Comparison of ENCODE assay signal across 40 mouse cellular contexts in the genomic region with DNA sequence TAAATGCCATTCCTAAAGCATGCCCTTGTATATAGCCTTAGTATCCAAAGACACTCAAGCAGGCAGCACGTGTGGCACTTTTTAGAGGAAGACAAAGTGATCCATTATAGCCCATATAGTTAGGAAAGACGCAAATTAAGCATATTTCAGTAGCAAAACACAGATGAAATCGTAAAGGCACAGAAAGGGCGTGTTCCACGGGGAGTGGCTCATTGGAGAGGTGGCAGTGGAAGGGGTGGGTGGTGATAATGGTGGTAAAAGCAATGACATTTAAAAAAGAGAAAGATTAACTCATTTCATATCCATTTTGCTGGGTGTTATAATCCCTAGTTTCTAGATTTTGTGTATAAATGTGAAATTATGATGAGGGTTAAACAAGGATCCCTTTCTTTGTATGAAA. TPM values are rescaled to one million over a fixed set of nuclear protein-coding genes. Genes with fewer than 3 reads are reported as not detected.
DNase-seq lines count a peak whose midpoint lies in the region; ATAC-seq and TF ChIP-seq lines count a peak whose summit lies in the region.
"Had no signal": no experiment of that assay in that cellular context is flagged by ENCODE, and none has a peak within 500 bp of the region (broad histone marks: within the 10 kb centered on the region; RNA-seq: fewer than 3 reads in every experiment).

No protein-coding gene starts in this region.

- peak overlapping the region in 1 of 2 experiments; percentile 33; a peak in 2 of 4 replicates for H3K4me3 ChIP-seq in liver, embryonic 14.5 days (ENCODE audit: insufficient read depth in 1 of 2, low read depth in 2 of 2, low read length in 2 of 2)
- H3K4me3 ChIP-seq in kidney, embryonic 15.5 days (replicated peaks) = no peak overlapping the region
- H3K4me3 ChIP-seq: embryonic facial prominence, embryonic 13.5 days; gastrocnemius, adult 2 months; hindbrain, embryonic 10.5 days; hindbrain, embryonic 15.5 days; limb, embryonic 13.5 days; lung, embryonic 15.5 days; midbrain, embryonic 13.5 days; neural tube, embryonic 15.5 days had no signal

- ATAC-seq in erythroid progenitor cell, adult 5-6 weeks (replicated peaks; ENCODE audit: low FRiP score, poor library complexity, severe bottlenecking) = peak; percentile 83
- ATAC-seq in liver, embryonic 14.5 days (ENCODE audit: insufficient read depth) = peak; percentile 52
- no peak for ATAC-seq in kidney, embryonic 15.5 days (replicated peaks; ENCODE audit: low FRiP score)
- ATAC-seq: forebrain, embryonic 14.5 days; inflammation-experienced regulatory T-cells, adult 6 months; midbrain, embryonic 13.5 days had no signal

- peak overlapping the region; percentile 69 for H3K4me2 ChIP-seq in liver, embryonic 14.5 days (ENCODE audit: low read depth)
- H3K4me2 ChIP-seq in kidney, embryonic 15.5 days = no peak overlapping the region
- H3K4me2 ChIP-seq: embryonic facial prominence, embryonic 13.5 days; hindbrain, embryonic 15.5 days; limb, embryonic 13.5 days; lung, embryonic 15.5 days; midbrain, embryonic 13.5 days; neural tube, embryonic 15.5 days had no signal

- H3K27ac ChIP-seq in liver, embryonic 14.5 days = peak overlapping the region; percentile 36
- H3K27ac ChIP-seq in kidney, embryonic 15.5 days = no peak overlapping the region
- H3K27ac ChIP-seq: embryonic facial prominence, embryonic 13.5 days; hindbrain, embryonic 10.5 days; hindbrain, embryonic 15.5 days; limb, embryonic 13.5 days; lung, embryonic 15.5 days; midbrain, embryonic 13.5 days; neural tube, embryonic 15.5 days had no signal

- WGBS in liver, embryonic 14.5 days (ENCODE audit: insufficient replicate concordance) = 33% methylated on average over 5 of the region's 5 CpGs
- 84% methylated on average over 5 of the region's 5 CpGs for WGBS in kidney, embryonic 15.5 days

- no peak for TF ChIP-seq EP300 in liver, embryonic 14.5 days (IDR thresholded peaks at IDR 0.05; ENCODE audit: low read depth)

- DNase-seq in c-Kit-positive CD71-positive TER-119-positive erythroid progenitor cells, embryonic 14.5 days (ENCODE audit: low spot score) = peak; percentile 60
- peak; percentile 53 to 58 (median 56) for DNase-seq in liver, embryonic 14.5 days (ENCODE audit: low read depth in 3 of 3, low spot score in 3 of 3)
- no peak for DNase-seq in cerebellum, adult 11 months
- no peak for DNase-seq in left cerebral cortex, adult 8-10 months (ENCODE audit: low spot score in 2 of 2)
- DNase-seq: adrenal gland, adult 2 months; adrenal gland, postnatal 36 days; B cell, adult 2 months; cerebellum, adult 11-12 months; cerebellum, postnatal 10 days; gastrocnemius, adult 2 months; gastrocnemius, postnatal 36 days; heart, postnatal 14 days; kidney, adult 11 months; kidney, postnatal 25 days; lung, postnatal 4 days; retina, postnatal 1 day; right cerebral cortex, postnatal 14 days; thymus, postnatal 4 days had no signal

- H3K9me3 ChIP-seq in liver, embryonic 14.5 days (ENCODE audit: control insufficient read depth, low read length) = no peaks in the 10 kb centered on the region
- no peaks in the 10 kb centered on the region for H3K9me3 ChIP-seq in kidney, embryonic 15.5 days (replicated peaks)
- H3K9me3 ChIP-seq: embryonic facial prominence, embryonic 13.5 days; hindbrain, embryonic 10.5 days; hindbrain, embryonic 15.5 days; limb, embryonic 13.5 days; lung, embryonic 15.5 days; midbrain, embryonic 13.5 days; neural tube, embryonic 15.5 days had no signal

- no peaks in the 10 kb centered on the region for H3K27me3 ChIP-seq in liver, embryonic 14.5 days (ENCODE audit: control insufficient read depth, insufficient read depth, low read length)
- no peaks in the 10 kb centered on the region for H3K27me3 ChIP-seq in kidney, embryonic 15.5 days
- H3K27me3 ChIP-seq: embryonic facial prominence, embryonic 13.5 days; hindbrain, embryonic 15.5 days; limb, embryonic 13.5 days; lung, embryonic 15.5 days; midbrain, embryonic 13.5 days; neural tube, embryonic 15.5 days had no signal

- no peak for TF ChIP-seq CTCF in liver, embryonic 14.5 days (IDR thresholded peaks at IDR 0.05; ENCODE audit: low read depth)

- H3K36me3 ChIP-seq in liver, embryonic 14.5 days (replicated peaks; ENCODE audit: control insufficient read depth, insufficient read depth, low read depth) = peaks cover 43% of the 10 kb centered on the region
- H3K36me3 ChIP-seq in kidney, embryonic 15.5 days = peaks cover 60% of the 10 kb centered on the region

- peak overlapping the region; percentile 41 for H3K9ac ChIP-seq in liver, embryonic 14.5 days (replicated peaks)
- H3K9ac ChIP-seq in kidney, embryonic 15.5 days = no peak overlapping the region
- H3K9ac ChIP-seq: embryonic facial prominence, embryonic 13.5 days; hindbrain, embryonic 15.5 days; limb, embryonic 13.5 days; lung, embryonic 15.5 days; midbrain, embryonic 13.5 days; neural tube, embryonic 15.5 days had no signal

- peaks cover 18 to 27% of the 10 kb centered on the region in 2 experiments for H3K4me1 ChIP-seq in liver, embryonic 14.5 days (replicated peaks; ENCODE audit: control insufficient read depth in 2 of 2, insufficient read depth in 2 of 2, low read length in 1 of 2)
- H3K4me1 ChIP-seq in kidney, embryonic 15.5 days = peaks cover 19% of the 10 kb centered on the region

RNA-seq across cellular contexts. Expression of a gene that starts 4.5 kb away (rescaled TPM):
- total RNA-seq in erythroid progenitor cell, adult 5-6 weeks (2015; ENCODE audit: low replicate concordance) = 70.0 and 96.9 TPM in 2 replicates
- 122 and 232 TPM in 2 replicates for total RNA-seq in erythroid progenitor cell, adult 5-6 weeks (2017; ENCODE audit: low replicate concordance)
- polyA plus RNA-seq in liver, embryonic 14.5 days (2012; rRNA removed) = 21.3 and 60.1 TPM in 2 replicates
- 53.5 and 58.8 TPM in 2 replicates for polyA plus RNA-seq in liver, embryonic 14.5 days (2014; fragmentation: Nextera tagmentation; extraction: Ambion mirVana)
- 243 and 249 TPM in 2 replicates for polyA plus RNA-seq in kidney, embryonic 15.5 days (2015; fragmentation: Nextera tagmentation; extraction: Ambion mirVana)
- total RNA-seq in left cerebral cortex, adult 8-10 months (2022) = 10 to 100 TPM; 46.9 to 61.5 (median 53.0) TPM

RNA-seq across cellular contexts. Expression of a gene that starts 17.6 kb away (rescaled TPM):
- total RNA-seq in erythroid progenitor cell, adult 5-6 weeks (2015; ENCODE audit: low replicate concordance) = not detected in 2 replicates
- total RNA-seq in erythroid progenitor cell, adult 5-6 weeks (2017; ENCODE audit: low replicate concordance) = not detected in 2 replicates
- polyA plus RNA-seq in liver, embryonic 14.5 days (2012; rRNA removed) = 0.01 and 0.04 TPM in 2 replicates
- 0.13 and 0.34 TPM in 2 replicates for polyA plus RNA-seq in liver, embryonic 14.5 days (2014; fragmentation: Nextera tagmentation; extraction: Ambion mirVana)
- 0.45 and 0.49 TPM in 2 replicates for polyA plus RNA-seq in kidney, embryonic 15.5 days (2015; fragmentation: Nextera tagmentation; extraction: Ambion mirVana)
- total RNA-seq in left cerebral cortex, adult 8-10 months (2022) = 10 to 100 TPM; 30.4 to 38.4 (median 34.0) TPM
- total RNA-seq: common myeloid progenitor, adult 5-6 weeks; megakaryocyte-erythroid progenitor cell, adult 5-6 weeks had no signal

RNA-seq across cellular contexts. Expression of a gene that starts 58.8 kb away (rescaled TPM):
- total RNA-seq in erythroid progenitor cell, adult 5-6 weeks (2015; ENCODE audit: low replicate concordance) = not detected in 2 replicates
- not detected in 2 replicates for total RNA-seq in erythroid progenitor cell, adult 5-6 weeks (2017; ENCODE audit: low replicate concordance)
- not detected in 2 replicates for polyA plus RNA-seq in liver, embryonic 14.5 days (2012; rRNA removed)
- not detected in 2 replicates for polyA plus RNA-seq in liver, embryonic 14.5 days (2014; fragmentation: Nextera tagmentation; extraction: Ambion mirVana)
- polyA plus RNA-seq in kidney, embryonic 15.5 days (2015; fragmentation: Nextera tagmentation; extraction: Ambion mirVana) = not detected in 2 replicates
- total RNA-seq in left cerebral cortex, adult 8-10 months (2022) = not detected
- total RNA-seq: adrenal gland, adult 2 months; adrenal gland, postnatal 36 days; common myeloid progenitor, adult 5-6 weeks; gastrocnemius, adult 2 months; gastrocnemius, postnatal 36 days; heart, postnatal 14 days; layer of hippocampus, adult 18-20 months; layer of hippocampus, postnatal 10 days; left cerebral cortex, adult 18-20 months; left cerebral cortex, postnatal 36 days; megakaryocyte-erythroid progenitor cell, adult 5-6 weeks; monocyte, adult 5-6 weeks had no signal
- polyA plus RNA-seq: adrenal gland, adult 2 months; forebrain, embryonic 14.5 days; frontal cortex, adult 2 months; heart, embryonic 14.5 days; hindbrain, embryonic 10.5 days; inflammation-experienced regulatory T-cells, adult 6 months; kidney, embryonic 14.5 days; lung, embryonic 15.5 days; midbrain, embryonic 13.5 days; neural tube, embryonic 15.5 days; small intestine, adult 2 months had no signal

Comparison
In these comparisons a context has a peak if more than half of its experiments do, and no peak if none do; other contexts are left out.
1. DNase-seq: peak in c-Kit-positive CD71-positive TER-119-positive erythroid progenitor cells, embryonic 14.5 days (single experiment) and liver, embryonic 14.5 days (3 of 3); none in cerebellum, adult 11 months (single experiment) and left cerebral cortex, adult 8-10 months (0 of 2).
2. RNA of a gene that starts 17.6 kb away (total RNA-seq): 30.4 to 38.4 TPM in left cerebral cortex, adult 8-10 months; not detected in erythroid progenitor cell, adult 5-6 weeks; every median in the first group is over 10 times any median in the second.